Mouse (Mus musculus) kidney, adult 10 weeks (tissue): ENCODE measurements around the gene Nos1ap. TPM values are rescaled to one million over a fixed set of nuclear protein-coding genes. Genes with fewer than 3 reads are reported as not detected.

Source experiments
- polyA plus RNA-seq: library from polyadenylated mRNA; stranded (reverse); fragments of 350-450 nt; fragmentation: Illumina TruSeq; extraction: RNeasy Lipid Tissue Mini Kit (QIAGEN cat#74804); gene quantifications from one replicate; pipeline ENCODE4 v1.2.3, GENCODE M21; 2014; ENCODE audit warnings: low read depth, low replicate concordance

The Nos1ap gene
- polyA plus RNA-seq = 18.3 TPM

DNA sequence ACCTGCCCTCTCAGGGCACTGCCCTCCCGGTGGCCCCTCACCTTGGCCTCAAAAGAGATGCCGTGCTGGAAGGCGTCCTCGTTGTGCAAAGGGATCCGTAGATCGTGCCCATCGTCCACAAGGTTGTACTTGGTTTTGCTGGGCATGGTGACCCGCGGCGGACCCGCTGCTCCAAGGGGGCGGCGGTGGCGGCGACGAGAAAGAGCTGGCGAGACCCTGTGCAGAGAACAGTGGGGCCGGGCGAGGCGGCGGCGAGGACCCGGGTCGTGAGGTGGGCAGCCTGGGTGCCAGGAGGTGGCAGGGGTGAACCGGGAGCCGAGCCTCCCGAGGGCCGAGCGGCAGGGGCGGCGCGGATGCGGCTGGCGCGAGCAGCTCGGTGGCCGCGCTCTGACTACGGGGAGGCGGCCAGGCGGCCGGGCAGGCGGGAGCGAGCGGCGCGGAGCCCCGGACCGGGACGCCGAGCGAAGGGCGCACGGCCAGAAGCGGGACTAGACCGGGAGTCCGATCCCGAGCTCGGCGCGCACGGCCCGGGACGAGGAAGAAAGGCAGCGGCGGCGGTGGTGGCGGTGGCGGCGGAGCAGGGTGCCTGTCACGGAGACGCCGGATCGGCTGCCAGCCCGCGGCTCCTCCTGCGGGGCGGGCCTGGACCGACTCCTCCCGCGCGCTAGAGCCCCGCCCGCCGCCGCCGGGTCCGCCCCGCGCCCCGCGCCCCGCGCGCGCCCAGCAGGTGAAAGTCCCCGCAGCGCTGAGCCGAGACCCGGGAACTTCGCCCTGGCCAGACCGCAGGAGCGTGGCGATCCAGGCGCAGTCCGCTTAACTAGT, at the start of gene Nos1ap:
TSS of gene Nos1ap (minus strand) at position 643 of the 822 bp plus-strand sequence.

DNA sequence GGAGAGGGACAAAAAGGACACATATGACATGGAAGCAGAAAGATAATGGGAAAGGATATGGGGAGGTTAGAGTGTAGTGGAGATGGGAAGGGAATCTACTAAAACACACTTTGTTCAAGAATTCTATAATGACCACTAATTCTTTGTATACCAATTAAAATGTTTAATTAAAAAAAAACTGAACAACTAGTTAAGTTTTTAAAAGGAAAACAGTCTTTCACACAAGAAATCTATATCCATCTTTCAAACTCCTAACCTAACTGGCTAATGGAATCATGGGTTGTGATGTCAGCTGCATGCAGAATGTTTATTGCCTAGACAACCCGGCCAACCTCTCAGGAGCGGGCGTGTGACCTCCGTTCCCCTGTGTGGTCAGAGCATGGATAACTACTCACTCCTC, 281.2 kb downstream of the Nos1ap start, which contains the start of gene Spata46:
TSS of gene Spata46 (plus strand) at position 301 of the 400 bp plus-strand sequence.

GRCm38 (mm10) chr1:170306232-170306631, 283.4 kb downstream of the Nos1ap start, which contains the start of gene Gm7694:
TSS of gene Gm7694 (minus strand) at chr1:170306332.

GRCm38 (mm10) chr1:170277016-170277415, 312.6 kb downstream of the Nos1ap start, which contains the start of gene Sh2d1b1:
TSS of gene Sh2d1b1 (plus strand) at chr1:170277320.

Other genes with a start within 250 kb of the Nos1ap start
- 0.49 TPM for gene Olfml2b, start 54.7 kb upstream of the Nos1ap start, polyA plus RNA-seq